Mouse (Mus musculus) fat pad, adult 2 months (tissue): ENCODE data around the gene Eif4h.
A peak's percentile ranks its signal among the peaks of the same experiment; 100 is the strongest.

Experiments used
- DNase-seq: peaks from one replicate; pipeline ENCODE4 v3.0.0-alpha.2; 2011; ENCODE audit warnings: low read depth, low spot score; ENCODE audit errors: extremely low read depth

Gene Eif4h

DNA sequence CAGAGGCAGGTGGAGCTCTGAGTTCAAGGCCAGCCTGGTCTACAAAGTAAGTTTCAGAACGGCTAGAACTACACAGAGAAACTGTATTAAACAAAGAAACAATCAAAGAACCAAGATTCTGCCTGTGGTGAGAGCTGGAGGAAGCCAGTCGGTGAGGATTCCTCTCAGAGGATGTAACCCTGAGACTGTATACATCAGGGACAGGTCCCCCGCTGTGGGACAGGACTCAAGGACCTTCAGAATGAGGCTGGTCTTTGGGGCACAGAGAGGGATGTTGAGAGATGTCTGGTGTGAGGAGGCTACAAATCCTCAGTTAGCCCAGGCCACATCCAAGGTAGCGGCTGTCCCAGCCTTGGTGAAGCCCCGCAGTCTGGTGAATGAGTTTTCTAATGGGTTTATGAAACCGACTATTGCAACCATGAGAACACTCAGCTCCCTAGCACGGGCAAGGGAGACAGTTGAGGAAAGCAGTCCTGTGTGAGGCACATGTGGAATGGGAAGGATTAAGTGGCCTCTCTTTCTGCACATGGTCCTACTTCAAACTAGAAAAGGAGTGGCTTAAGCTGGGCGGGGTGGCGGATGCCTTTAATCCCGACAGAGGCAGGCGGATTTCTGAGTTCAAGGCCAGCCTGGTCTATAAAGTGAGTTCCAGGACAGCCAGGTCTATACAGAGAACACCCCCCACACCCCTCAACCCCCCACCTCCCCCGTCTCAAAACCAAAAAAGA lies 29.2 kb downstream of the Eif4h start:
- DNase-seq = no peak

DNA sequence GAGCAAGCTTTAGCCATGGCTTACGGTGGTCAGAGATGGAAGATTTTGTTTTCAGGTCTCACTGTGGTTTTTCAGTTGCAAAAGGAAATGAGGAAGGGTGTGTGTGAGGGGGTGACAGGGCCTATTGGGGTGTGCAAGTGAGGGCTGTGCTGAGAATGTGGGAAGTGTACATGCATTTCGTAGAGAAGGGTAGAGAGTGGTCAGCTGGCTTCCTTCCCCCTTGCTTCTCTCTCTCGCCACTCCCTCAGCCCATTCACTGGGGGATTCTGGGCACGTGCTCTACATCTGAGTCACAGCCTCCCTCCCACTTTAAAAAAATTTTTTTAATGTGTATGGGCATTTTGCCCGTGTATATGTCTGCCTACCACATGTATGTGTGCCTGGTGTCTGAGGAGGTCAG lies 32.2 kb downstream of the Eif4h start:
- no peak for DNase-seq

DNA sequence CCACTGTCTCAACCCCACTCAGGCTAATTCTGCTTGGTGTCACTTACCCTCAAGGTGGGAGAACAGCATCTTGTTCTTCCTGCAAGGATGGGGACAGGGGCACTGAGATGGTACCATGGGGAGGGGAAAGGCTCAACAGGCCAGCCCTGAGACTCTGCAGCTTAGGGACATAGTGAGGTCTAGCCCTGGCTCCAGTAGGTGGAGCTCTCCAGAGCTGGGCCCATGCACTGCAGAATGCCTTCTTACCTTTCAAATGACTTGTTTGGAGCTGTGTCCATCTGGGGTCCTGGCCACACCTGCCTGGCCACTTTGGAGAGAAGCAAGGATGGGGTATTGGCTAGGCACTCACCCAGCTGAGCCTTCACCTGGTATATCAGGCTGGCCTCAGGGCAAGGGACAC lies 33.0 kb downstream of the Eif4h start:
- no peak for DNase-seq

DNA sequence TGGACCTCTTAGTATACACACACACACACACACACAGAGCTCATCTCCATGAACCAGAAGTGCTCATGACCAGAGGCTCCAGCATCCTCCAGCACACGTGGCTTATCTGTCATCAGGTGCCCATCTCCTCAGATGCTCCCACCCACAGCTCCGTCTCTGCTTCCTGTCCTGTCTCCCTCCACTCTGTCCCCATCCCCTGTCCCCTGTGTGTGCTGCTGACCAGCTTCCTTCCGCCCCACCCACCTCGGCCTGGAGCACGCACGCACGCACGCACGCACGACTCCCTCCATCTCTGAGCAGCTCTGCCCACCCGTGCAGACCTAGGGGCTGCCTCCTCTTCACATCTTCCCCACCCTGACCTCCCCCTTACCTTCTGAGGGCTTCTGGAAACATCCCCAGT lies 34.9 kb downstream of the Eif4h start:
- no peak for DNase-seq

DNA sequence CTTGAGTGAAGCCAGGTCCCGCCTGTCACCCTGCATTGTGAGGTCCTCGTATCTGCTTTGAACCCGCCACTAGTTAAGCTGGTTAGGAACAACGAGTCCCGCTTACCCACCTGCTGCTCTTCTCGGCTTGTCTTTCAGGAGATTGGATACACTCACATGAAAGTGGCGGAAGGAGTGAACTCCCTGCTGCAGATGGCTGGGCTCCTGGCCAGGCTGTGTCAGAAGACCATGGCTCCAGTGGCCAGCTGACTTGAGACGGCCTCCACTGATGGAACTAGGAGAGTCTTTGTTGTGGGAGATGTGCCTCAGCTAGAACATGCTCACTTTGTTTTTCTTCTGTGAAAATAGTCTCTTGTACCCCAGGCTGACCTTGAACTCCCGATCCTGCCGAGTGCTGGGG lies 41.6 kb downstream of the Eif4h start:
- DNase-seq = no peak

DNA sequence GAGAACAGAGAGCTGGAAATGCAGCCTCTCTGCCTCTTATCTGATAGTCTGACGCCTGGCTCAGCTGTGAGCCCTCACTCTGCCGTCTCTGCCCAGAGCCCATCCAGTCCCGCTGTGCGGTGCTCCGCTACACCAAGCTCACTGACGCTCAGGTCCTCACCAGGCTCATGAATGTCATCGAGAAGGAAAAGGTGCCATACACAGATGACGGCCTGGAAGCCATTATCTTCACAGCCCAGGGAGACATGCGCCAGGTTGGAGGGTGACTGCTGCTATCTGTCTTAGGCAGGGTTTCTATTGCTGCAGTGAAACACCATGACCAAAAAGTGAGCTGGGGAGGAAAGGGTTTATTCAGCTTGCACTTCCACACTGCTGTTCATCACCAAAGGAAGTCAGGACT lies 46.2 kb downstream of the Eif4h start:
- no peak for DNase-seq

DNA sequence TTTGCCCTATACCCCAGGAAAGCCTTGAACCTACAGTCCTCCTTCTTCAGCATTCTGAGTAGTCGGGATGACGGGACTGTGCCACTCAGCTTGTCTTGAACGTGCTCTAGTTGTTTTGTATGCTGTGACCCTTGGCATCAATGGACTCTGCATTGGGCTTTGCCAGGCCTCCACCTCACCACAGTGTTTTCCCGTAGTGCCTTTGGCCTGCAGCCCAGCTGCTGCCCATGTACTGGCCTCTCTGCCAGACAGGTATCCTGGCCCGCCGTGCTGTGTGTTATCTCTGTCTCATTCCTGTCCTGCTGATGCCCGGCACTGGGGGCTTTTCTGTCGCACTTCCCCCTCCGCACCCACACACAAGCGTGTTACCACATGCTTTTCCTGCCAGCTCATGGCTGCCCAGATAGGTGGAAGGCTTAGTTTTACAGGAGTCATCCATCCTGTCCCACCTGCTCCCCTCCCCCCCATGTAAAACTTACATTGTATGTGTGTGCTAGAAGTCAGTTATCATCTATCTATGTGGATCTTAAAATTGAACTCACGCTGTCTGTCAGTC lies 47.2 kb downstream of the Eif4h start:
- DNase-seq = no peak

DNA sequence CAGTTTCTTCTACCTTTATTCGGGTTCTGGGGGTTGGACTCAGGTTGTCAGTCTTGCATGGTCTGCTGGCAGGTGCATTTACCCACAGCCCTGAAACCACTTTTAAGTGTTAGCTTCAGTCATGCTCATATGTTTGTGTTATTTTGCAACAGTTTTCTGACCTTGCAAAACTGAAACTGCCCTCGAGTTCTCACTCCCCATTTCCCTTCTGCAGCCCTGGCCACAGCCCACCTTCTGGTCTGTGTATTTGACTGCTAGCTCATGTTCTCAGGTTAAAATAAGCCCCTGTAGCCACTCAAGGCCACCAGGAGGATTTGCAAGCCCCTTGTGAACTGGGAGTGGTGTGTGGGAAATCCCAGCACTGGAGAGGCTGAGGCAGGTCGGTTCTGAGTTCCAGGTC lies 49.4 kb downstream of the Eif4h start:
- no peak for DNase-seq

DNA sequence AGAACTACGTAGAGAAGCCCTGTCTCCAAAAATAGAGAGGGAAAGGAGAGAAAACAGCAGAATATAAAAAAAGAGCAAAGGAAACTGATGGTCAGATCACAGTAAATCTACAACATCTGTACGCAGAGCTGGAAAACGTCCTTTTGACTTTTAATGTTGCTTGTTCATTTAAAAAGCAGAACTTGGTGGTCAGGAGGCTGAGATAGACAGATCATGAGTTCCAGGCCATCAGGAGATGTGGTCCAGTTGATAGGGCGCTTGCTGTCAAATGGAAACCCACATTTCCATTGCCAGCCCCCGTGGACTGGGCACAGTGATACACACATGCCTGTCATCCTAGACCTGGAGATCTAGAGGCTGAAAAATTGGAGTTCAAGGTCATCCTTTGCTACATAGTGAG lies 54.5 kb downstream of the Eif4h start:
- DNase-seq = no peak

DNA sequence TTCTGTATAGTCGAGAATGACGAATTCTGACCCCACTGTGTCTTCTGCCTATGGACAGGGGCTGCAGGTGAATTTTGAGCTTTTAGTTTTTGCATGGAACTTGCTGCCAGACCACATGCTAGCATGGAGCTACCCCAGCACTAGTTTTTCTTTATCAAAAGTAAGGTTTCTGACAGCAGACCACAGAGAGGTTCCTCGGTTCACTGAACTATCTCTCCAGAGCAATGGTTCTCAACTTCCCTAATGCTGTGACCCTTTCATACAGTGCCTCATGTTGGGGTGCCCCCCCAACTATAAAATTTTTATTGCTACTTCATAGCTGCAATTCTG lies 55.4 kb downstream of the Eif4h start:
- no peak for DNase-seq

DNA sequence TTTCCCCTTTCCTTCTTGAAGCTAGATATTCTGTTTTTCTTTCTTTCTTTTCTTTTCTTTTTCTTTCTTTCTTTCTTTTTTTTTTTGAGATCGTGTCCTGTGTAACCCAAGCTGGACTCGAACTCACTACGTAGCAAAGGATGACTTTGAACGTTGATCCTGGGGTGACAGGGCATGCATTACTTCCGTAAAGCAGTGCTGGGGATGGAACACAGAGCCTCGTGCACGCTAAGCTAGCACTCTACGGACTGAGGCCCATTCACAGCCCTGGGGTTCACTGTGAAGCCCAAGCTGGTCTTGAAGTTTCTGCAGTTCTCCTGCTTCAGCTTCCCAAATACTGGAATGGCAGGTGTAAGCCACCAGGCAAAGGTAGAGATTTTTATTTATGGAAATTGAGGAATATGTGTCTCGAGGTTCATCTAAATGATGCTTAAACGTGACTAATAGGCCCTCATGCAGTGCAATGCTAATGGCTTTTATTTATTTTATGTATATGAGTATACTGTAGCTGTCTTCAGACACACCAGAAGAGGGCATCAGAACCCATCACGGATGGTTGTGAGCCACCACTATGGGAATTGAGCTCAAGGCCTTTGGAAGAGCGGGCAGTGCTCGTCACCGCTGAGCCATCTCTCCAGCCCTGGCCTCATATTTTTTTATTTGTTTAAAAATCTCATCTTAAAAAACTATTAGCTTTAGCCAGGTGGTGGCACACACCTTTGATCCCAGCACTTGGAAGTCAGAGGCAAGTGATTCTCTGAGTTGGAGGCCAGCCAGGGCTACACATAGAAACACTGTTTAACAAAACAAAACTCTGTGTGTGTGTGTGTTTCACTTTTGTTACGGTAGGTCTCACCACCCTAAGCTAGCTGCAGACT lies 56.0 kb downstream of the Eif4h start:
- DNase-seq = no peak

DNA sequence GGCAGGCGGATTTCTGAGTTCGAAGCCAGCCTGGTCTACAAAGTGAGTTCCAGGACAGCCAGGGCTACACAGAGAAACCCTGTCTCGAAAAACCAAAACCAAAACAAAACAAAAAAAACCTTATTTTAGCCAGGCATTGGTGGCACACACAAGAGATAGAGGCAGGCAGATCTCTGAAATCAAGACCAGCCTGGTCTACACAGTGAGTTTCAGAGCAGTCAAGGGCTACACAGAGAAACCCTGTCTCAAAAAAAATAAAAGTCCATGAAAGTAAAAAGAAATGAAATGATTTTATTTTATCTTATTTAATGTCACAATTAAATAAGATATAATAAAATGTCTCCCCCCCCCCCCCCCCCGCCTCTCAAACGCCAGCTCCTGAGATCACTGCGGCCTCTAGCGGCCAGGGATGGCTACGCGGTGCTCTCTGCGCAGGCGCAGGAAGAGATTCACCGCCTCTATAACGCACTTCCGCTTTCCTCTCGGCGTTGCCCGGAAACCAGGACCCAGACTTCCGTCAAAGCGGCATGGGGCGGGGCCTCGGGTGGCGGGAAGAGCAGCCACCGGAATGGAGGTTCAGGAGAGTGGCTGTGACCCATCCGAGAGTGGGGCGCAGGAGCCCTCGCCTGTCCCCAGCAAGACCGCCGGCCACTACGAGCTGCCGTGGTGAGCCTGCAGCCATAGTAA lies 56.9 kb downstream of the Eif4h start:
- DNase-seq = no peak

DNA sequence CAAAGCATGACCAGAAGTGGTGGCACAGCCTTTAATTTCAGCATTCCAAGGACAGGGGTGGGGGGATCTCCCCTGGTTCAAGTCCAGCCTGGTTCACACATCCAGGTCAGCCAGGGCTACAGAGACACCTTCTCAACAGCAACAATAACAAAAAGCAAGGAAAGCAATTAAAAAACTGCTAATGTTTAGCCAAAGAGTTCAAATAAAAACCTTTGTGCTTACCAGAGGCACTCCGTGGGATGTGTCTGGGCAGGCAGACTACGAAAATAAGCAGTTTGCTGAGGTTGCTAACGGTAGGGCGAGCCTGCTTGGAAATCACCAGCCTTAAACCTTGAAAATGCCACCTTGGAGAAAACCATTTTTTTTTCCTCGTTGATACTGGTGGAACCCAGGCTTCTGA lies 58.1 kb downstream of the Eif4h start, which contains the start of gene Rfc2:
Rfc2 (plus strand) TSS at position 221 of the 400 bp plus-strand sequence.
- DNase-seq = no peak

DNA sequence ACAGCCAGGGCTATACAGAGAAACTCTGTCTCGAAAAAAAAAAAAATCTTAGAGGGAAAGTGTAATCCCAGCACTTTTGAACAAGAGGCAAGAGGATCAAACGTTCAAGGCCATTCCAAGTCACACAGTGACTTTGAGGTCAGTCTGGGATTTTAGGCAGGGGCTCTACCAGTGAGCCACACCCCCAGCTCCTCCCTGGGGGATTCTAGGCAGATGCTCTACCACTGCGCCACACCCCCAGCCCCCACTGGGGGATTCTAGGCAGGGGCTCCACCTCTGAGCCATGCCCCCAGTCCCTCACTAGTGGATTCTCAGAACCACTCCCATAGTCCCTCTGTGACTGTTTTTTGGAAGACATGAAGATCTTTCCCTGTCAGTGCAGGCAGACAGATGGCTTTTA lies 60.2 kb downstream of the Eif4h start:
- DNase-seq = no peak

DNA sequence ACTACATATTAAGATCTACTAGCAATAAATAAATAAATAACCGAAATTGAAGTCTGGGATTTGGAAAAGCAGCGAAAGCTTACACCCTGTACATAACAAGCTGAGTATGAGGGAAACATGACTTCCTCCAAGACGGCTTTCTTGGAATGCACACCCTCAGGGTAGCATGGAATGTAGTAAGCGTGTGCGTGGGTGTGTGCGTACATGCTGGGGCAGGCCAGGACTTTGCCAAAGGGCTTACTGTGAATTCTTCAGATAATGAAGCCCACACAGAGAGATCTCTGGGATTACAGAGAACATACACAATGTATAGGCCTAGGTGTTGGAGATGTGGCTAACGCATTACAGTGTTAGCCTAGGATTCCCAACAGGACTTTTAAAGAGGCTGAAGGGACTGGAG lies 61.8 kb downstream of the Eif4h start:
- DNase-seq = peak; percentile 83

DNA sequence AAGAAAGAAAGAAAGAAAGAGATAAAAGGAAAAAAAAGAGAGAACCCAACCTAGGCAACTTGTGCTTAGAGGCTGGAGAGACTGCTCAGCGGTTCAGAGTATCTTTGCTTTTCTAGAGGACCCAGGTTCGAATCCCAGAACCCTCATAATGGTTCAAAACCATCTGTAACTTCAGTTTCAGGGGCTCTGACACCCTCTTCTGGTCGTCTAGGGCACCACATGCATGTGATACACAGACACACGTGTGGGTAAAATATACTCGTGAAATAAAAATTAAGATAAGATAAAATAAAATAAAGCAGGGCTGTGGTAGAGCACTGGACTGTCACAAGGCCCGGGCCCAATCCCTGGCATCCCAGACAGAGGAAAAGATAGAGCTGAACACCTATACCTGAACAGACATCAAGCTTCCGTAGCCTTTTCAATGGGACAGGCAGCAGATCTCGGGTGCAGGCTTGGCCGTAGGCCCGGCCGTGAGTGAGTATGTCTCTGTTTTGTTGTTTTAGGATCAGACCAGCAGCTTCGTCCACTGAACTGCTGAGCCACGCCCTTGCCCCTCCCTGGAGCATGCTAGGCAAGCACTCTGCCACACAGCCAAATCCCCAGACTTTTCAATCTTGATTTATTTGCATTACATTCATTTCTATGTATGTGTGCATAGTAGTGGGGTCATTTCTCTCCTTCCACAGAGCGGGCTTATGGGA lies 62.6 kb downstream of the Eif4h start:
- no peak for DNase-seq

DNA sequence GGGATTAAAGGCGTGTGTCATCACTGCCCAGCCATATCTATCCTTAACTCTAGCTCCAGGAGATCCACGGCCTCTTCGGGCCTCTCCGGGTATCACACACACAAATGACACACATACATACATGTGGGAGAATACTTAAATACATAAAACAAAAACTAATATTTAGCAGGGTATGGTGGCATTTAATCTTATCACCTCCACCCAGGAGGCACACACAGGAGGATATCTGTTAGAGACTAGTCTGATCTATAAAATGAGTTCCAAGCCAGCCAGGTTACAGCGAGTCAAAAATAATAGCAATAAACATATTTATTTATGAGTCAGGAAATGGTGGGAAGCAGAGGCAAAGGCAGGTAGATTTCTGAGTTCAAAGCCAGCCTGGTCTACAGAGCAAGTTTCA lies 63.5 kb downstream of the Eif4h start:
- no peak for DNase-seq

DNA sequence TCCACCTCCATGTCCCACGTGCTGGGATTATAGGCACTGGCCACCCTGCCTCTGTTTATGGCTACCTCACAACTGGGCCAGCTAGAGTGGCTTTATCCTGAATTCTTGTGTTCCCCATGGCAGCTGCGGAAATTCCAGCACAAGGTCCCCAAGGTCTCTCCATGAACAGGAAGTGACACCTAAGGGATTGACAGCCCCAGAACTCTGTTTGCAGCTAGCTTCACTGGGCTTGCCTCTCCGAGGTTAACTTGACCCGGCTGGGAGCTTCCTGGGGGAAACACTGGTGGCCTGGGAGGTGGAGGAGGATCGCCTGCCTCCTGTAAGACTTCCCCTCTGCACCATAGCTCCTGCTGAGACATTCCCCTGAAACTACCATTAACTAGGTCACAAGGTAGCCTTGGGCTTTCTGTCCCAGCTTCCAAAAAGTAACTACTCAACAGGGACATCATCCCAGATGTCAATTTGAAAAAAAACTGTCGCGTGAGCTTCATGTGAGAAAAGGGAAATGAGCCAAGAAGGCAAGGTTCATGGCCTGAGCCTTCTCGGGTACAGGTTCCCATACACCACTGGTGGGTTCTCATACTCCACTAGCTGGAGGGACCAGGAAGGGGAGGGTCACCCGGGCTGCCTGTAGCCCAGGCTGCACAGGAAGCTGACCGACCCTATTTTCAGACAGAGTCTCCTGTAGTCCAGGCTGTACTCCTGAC lies 66.6 kb downstream of the Eif4h start:
- no peak for DNase-seq

DNA sequence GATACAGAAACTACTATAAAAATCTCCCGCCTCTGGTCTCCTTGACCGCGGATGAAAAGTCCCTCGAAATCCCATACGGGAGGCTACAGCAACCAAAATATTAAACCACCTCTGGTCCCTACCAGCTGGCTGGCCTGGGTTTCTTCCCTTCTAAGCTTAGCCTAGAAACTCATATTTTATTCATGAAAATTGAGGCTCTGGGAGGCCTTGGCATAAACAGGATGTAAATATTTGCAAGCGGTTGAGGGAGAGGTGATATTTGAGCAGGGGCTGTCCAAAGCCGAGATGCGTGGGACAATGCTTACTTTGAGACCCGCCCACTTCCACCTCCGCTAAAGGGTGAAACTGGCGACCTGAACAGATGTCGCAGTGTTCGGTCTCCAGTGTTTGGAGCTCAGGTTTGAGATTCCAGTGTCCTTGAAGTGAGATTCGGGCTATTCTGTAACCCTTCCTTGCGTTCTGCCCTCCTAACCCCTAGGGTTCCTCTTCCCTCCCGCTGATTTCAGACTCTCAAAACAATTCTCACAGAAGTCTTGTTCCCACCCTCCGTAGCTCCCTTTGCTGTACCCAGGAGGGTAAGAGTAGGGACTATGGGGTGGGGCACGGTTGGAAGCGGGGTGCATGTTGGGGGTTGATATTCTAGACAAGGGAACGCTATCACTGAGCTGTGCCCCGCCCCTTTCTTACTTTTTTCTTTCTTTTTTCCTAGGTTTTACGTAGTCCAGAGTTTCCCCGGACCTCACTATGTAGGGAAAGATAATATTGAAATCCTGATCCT lies 67.4 kb downstream of the Eif4h start:
- DNase-seq = no peak
